Mouse (Mus musculus) neural tube, embryonic 12.5 days (tissue): ENCODE data around the gene Pappa2. TPM values are rescaled to one million over a fixed set of nuclear protein-coding genes. Genes with fewer than 3 reads are reported as not detected.

ENCODE experiments used
- ATAC-seq: fragments of 200-750 bp; cut with Nextera tagmentation; 2 replicates; pipeline ENCODE4 v1.8.0; 2017; ENCODE audit warnings: low read depth, mild to moderate bottlenecking, moderate TSS enrichment, moderate library complexity; ENCODE audit not compliant: low FRiP score
- H3K27ac ChIP-seq: fragments of 300-500 bp; sonication (generic); 2 replicates; pipeline ENCODE4 v1.5.1; 2016
- H3K27me3 ChIP-seq: fragments of 300-500 bp; sonication (generic); replicated peaks from 2 replicates; pipeline ENCODE4 v1.6.1; 2016; ENCODE audit warnings: mild to moderate bottlenecking
- H3K36me3 ChIP-seq: fragments of 300-500 bp; sonication (generic); 2 replicates; pipeline ENCODE4 v1.6.1; 2016; ENCODE audit warnings: mild to moderate bottlenecking
- H3K4me1 ChIP-seq: fragments of 300-500 bp; sonication (generic); 2 replicates; pipeline ENCODE4 v1.6.1; 2016
- H3K4me2 ChIP-seq: fragments of 300-500 bp; sonication (generic); replicated peaks from 2 replicates; pipeline ENCODE4 v1.6.1; 2016; ENCODE audit warnings: mild to moderate bottlenecking
- H3K4me3 ChIP-seq: fragments of 300-500 bp; sonication (generic); 2 replicates; pipeline ENCODE4 v1.5.1; 2016
- H3K9ac ChIP-seq: fragments of 300-500 bp; sonication (generic); 2 replicates; pipeline ENCODE4 v1.6.1; 2016; ENCODE audit warnings: mild to moderate bottlenecking
- H3K9me3 ChIP-seq: fragments of 300-500 bp; sonication (generic); 2 replicates; pipeline ENCODE4 v1.6.1; 2016; ENCODE audit warnings: mild to moderate bottlenecking
- WGBS: fragments of 180-500 bp; shearing (Covaris S2); methylation state at CpG from one replicate; pipeline ENCODE4 v1.1.7; 2016; 5-methylcytosine and 5-hydroxymethylcytosine counted together
- polyA plus RNA-seq: library from polyadenylated mRNA; unstranded; fragments of >200 nt; fragmentation: Nextera tagmentation; extraction: Ambion mirVana; gene quantifications from 2 replicates; pipeline ENCODE4 v1.2.1, GENCODE M21; 2016

The Pappa2 gene
- polyA plus RNA-seq, 1 experiment from 2014 or later, result 5.0 TPM

DNA sequence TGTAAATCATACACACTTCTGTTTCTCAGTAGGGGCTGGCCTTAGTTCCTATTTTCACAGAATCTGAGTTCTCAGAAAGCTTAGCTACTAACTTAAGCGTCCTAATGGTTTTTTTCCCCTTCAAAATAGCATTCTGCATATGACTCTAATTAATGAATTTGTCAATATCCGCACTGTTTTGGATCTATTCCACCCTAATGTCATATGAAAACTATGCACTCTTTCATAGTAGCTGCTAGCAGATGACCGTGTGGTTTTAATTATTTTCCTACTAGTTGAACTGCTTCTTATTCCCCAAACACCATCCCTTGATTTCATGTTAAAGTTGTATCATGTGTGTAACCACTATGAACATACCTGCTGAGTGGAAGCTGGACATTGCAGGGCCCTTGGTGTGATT is 314.3 kb downstream of the Pappa2 start:
- Histone ChIP-seq H3K9me3 (no peaks in the 10 kb centered on the region), H3K4me3 (no peak overlapping the region), H3K27me3 (no peaks in the 10 kb centered on the region), H3K9ac (no peak overlapping the region), H3K4me1 (no peaks in the 10 kb centered on the region), H3K27ac (no peak overlapping the region), H3K36me3 (no peaks in the 10 kb centered on the region), H3K4me2 (no peak overlapping the region)
- 82% methylated on average over 3 of the region's 3 CpGs for WGBS
- ATAC-seq, result no peak
